Mouse (Mus musculus) olfactory bulb, adult 2 months (tissue): ENCODE results near the gene Gm6583.

Source experiments
- CTCF ChIP-seq: fragments of 200-500 bp; IDR thresholded peaks from 2 replicates; pipeline ENCODE4 v1.5.1; 2012; ENCODE audit warnings: low read depth, mild to moderate bottlenecking, low read length, moderate library complexity; ENCODE audit not compliant: insufficient read depth
- POLR2A ChIP-seq: fragments of 200-500 bp; IDR thresholded peaks from 2 replicates; pipeline ENCODE4 v1.6.1; 2012; ENCODE audit warnings: mild to moderate bottlenecking, low read depth, low read length, moderate library complexity; ENCODE audit not compliant: insufficient read depth

- no peak for TF ChIP-seq POLR2A
- TF ChIP-seq CTCF = no peak
Measured at GRCm38 (mm10) chr5:112329805-112330564, 25.8 kb downstream of the Gm6583 start.
